Mouse (Mus musculus): ENCODE data around the gene Map1s.

- no peak for TF ChIP-seq POLR2A (IDR thresholded peaks at IDR 0.05; ENCODE audit: insufficient read depth, low read length)
- TF ChIP-seq CTCF (IDR thresholded peaks at IDR 0.05; ENCODE audit: low read depth, low read length), result no peak
- TF ChIP-seq EP300 (IDR thresholded peaks at IDR 0.05; ENCODE audit: insufficient read depth, low read depth, low read length), result no peak
Measured at GRCm38 (mm10) chr8:70903582-70903981, 2.1 kb upstream of the Map1s start.
